Mouse (Mus musculus) urinary bladder, postnatal 0 days (tissue): Measurements from ENCODE around the gene Cdsn. TPM values are rescaled to one million over a fixed set of nuclear protein-coding genes. Genes with fewer than 3 reads are reported as not detected.

Experiments
- polyA plus RNA-seq: library from polyadenylated mRNA; unstranded; fragments of >200 nt; fragmentation: Nextera tagmentation; extraction: Ambion mirVana; gene quantifications from 2 replicates; pipeline ENCODE4 v1.2.1, GENCODE M21; 2015

Cdsn gene
- polyA plus RNA-seq, result 0.11 and 0.21 TPM in 2 replicates

DNA sequence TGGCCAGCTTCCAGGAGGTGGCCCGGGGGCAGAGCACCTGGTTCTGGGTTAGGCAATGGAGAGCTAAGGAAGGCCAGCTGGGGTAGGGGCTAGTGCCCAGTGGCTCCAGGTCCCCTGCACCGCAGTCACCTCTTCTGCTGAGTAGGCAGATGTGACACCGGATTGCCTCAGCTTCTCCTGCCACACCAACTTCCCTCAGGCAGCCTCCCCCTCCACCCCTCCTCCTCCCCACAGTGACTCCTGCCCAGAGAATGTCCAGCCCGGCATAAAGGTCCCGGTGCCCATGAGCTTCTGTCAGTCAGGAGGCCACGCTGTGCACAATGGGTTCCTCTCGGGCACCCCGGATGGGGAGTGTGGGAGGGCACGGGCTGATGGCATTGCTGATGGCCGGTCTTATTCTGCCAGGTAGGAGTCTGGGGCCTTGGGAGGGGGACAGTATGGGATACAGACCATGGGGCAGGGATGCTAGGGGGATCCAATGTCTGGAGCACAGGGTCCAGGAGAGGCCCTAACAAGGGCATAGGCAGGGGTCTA lies at the start of gene Cdsn:
Gene Cdsn (plus strand): TSS at position 248 of the 534 bp plus-strand sequence.

DNA sequence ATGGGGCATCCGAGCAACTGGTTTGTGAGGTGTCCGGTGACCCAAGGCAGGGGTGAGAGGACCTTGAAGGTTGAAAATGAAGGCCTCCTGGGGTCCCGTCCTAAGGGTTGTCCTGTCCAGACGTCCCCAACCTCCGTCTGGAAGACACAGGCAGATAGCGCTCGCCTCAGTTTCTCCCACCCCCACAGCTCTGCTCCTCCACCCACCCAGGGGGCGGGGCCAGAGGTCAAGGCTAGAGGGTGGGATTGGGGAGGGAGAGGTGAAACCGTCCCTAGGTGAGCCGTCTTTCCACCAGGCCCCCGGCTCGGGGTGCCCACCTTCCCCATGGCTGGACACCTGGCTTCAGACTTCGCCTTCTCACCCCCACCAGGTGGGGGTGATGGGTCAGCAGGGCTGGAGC lies 46.2 kb upstream of the Cdsn start, which contains the start of gene Pou5f1:
Gene Pou5f1 (plus strand): TSS at position 243 of the 400 bp plus-strand sequence.

DNA sequence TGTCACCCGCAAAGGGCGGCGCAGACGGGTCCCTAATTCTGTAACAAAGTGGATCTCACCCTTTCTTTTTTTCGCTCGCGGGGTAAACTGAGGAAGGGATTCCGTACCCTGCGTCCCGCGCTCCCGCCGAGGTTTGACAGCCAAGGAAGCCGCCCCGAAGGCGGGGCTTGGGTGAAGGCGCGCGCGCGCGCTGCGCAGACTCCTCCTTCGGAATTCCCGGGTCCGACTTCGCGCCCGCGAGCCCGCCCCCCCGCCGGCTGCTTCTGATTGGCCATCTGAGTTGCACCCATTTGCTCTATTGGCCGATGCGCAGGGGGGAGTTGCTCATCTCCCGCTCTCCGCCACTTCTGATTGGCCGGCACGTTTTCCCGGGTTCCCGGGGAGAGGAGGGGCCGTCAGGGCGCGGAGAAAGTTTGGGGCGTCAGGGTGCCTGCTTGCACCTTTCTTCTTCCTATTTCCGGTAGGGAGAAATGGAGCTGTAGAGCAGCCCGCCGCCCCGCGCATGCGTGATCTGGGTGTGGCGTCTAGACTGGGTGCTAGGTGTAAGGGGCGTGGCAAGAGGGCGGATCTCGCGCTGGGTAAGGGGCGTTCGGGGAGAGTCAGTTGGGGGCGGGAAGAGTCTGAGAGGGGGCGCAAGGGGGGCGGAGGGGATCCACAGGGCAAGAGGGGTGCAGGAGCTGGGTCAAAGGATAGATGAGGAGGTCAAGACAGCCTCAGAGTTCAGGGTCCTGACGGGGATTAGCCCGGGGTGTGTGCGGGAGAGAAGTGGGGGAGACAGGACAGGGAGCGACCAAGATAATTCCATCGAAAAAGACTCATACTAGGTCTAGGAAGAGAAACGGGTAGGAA lies 35.1 kb upstream of the Cdsn start, which contains the start of the genes Tcf19 and Cchcr1:
Gene Tcf19 (minus strand): TSS at position 173 of the 849 bp plus-strand sequence.
Gene Cchcr1 (plus strand): TSS at position 449 of the 849 bp plus-strand sequence.

GRCm38 (mm10) chr17:35532901-35533300 lies 19.0 kb upstream of the Cdsn start, which contains the start of gene Psors1c2:
Gene Psors1c2, plus strand, starts transcription at chr17:35533201.

GRCm38 (mm10) chr17:35567150-35567549 lies 15.2 kb downstream of the Cdsn start, which contains the start of gene 2300002M23Rik:
Gene 2300002M23Rik, plus strand, starts transcription at chr17:35567450.

GRCm38 (mm10) chr17:35601249-35601648 lies 49.3 kb downstream of the Cdsn start, which contains the start of gene Sfta2:
Gene Sfta2, plus strand, starts transcription at chr17:35601549.

Other genes starting within 250 kb of the Cdsn start
- gene H2-Q1, start 231.7 kb upstream of the Cdsn start, polyA plus RNA-seq, result 0.05 TPM in 1 of 2 replicates, not detected in the other
- gene H2-Q2, start 209.9 kb upstream of the Cdsn start, polyA plus RNA-seq, result 1.9 and 2.7 TPM in 2 replicates
- 3.3 and 3.8 TPM in 2 replicates for gene H2-Q4, start 172.5 kb upstream of the Cdsn start, polyA plus RNA-seq
- gene H2-Q6, start 127.3 kb upstream of the Cdsn start, polyA plus RNA-seq, result 0.25 and 0.59 TPM in 2 replicates
- gene H2-Q7, start 113.0 kb upstream of the Cdsn start, polyA plus RNA-seq, result 1.6 and 2.2 TPM in 2 replicates
- 1.1 and 1.3 TPM in 2 replicates for gene H2-Q10, start 82.0 kb upstream of the Cdsn start, polyA plus RNA-seq
- gene Pou5f1, start 46.1 kb upstream of the Cdsn start, polyA plus RNA-seq, result not detected in 2 replicates
- gene Tcf19, start 35.3 kb upstream of the Cdsn start, polyA plus RNA-seq, result 23.9 and 33.5 TPM in 2 replicates
- 7.9 and 9.8 TPM in 2 replicates for gene Cchcr1, start 35.0 kb upstream of the Cdsn start, polyA plus RNA-seq
- 0.16 TPM in 1 of 2 replicates, not detected in the other for gene Psors1c2, start 18.9 kb upstream of the Cdsn start, polyA plus RNA-seq
- not detected in 2 replicates for gene 2300002M23Rik, start 15.3 kb downstream of the Cdsn start, polyA plus RNA-seq
- gene Sfta2, start 49.4 kb downstream of the Cdsn start, polyA plus RNA-seq, result 0.59 and 0.83 TPM in 2 replicates
- not detected in 2 replicates for gene Gm9573, start 74.5 kb downstream of the Cdsn start, polyA plus RNA-seq
- gene Mucl3, start 91.6 kb downstream of the Cdsn start, polyA plus RNA-seq, result 0.17 and 0.31 TPM in 2 replicates
- 9.0 and 10.0 TPM in 2 replicates for gene Vars2, start 115.5 kb downstream of the Cdsn start, polyA plus RNA-seq
- 19.8 and 20.5 TPM in 2 replicates for gene Gtf2h4, start 121.6 kb downstream of the Cdsn start, polyA plus RNA-seq
- gene Ddr1, start 152.5 kb downstream of the Cdsn start, polyA plus RNA-seq, result 37.2 and 44.1 TPM in 2 replicates